Mouse (Mus musculus): Measurements from ENCODE around the gene Tpk1. TPM values are rescaled to one million over a fixed set of nuclear protein-coding genes. Genes with fewer than 3 reads are reported as not detected.
A peak's percentile ranks its signal among the peaks of the same experiment; 100 is the strongest.

Gene Tpk1
- polyA plus RNA-seq, 1 experiment from 2014 or later = 6.8 TPM

DNA sequence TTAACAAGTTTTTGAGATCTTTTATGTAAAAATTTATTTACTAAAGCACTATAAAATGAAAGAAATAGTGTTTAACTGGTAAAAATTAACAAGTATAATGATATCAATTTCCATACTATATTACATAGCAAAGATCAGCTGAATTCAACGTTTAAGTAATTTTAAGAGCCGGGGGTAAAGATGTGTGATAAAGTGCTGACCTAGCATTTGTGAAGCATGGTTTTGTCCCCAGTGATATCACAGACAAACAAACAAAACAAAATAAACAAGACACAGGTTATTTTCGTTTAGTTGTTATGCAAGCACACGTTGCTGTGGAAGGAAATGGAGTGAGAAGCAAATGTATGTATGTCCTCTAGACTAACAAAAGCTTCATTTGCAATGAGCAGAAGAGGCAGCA, 103.6 kb downstream of the Tpk1 start:
- H3K27ac ChIP-seq = no peak overlapping the region
- DNase-seq = no peak

DNA sequence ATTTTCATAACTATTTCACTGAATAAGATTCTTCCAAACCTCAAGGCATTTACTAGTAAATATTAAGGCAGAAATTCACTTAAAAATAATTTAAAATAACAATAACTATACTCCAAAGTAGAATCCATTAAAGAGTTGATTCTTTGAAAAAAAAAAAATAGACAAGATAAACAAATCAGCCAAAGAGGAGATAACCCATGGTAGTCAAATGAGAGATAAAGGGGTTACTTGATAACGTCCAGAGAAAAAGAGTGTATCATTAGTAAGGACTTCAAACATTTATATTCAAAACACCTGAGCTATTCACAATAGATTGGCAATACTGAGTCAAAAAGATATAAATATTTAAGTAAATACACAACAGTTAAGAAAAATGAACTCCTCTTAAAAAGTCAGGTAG, 114.7 kb downstream of the Tpk1 start:
- whole genome bisulfite sequencing (ENCODE audit: insufficient replicate concordance) = 49% methylated on average over 1 of the region's 1 CpGs
- H3K27ac ChIP-seq = no peak overlapping the region
- H3K9me3 ChIP-seq (replicated peaks) = no peaks in the 10 kb centered on the region
- no peaks in the 10 kb centered on the region for H3K27me3 ChIP-seq
- H3K4me1 ChIP-seq (replicated peaks) = no peaks in the 10 kb centered on the region
- H3K4me3 ChIP-seq (replicated peaks) = no peak overlapping the region
- H3K9ac ChIP-seq = no peak overlapping the region
- no peak overlapping the region for H3K4me2 ChIP-seq
- no peaks in the 10 kb centered on the region for H3K36me3 ChIP-seq
- no peak for ATAC-seq (ENCODE audit: low read depth)
- no peak for DNase-seq

More for the DNA sequence above, 103.6 kb downstream of the Tpk1 start:
- WGBS (ENCODE audit: insufficient replicate concordance) = 63% methylated on average over 4 of the region's 4 CpGs
- no peaks in the 10 kb centered on the region for H3K9me3 ChIP-seq (replicated peaks)
- ATAC-seq (ENCODE audit: low read depth) = no peak
- H3K36me3 ChIP-seq = no peaks in the 10 kb centered on the region
- no peak overlapping the region for H3K4me3 ChIP-seq (replicated peaks)
- no peaks in the 10 kb centered on the region for H3K4me1 ChIP-seq (replicated peaks)
- no peak overlapping the region for H3K9ac ChIP-seq
- no peak overlapping the region for H3K4me2 ChIP-seq
- H3K27me3 ChIP-seq = no peaks in the 10 kb centered on the region

DNA sequence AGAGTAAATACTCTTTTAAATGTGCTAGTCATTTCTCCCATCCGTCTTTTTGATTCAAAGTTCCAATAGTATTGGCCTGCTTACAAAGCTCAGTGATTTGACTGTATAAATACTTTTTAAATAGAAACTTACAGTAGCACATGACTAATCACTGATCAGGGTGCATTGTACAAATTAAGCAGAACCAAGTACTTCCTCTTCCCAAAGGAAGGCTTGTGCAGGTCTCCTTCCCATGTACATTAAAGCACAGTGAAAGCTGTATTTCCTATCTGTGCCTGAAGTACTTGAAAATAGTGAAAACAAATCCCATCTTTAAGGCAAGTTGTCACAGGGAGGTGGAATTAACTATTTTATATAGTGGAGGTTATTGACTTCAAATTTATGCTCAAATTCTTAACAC, 119.5 kb downstream of the Tpk1 start:
- H3K27ac ChIP-seq = no peak overlapping the region
- 82% methylated on average over 1 of the region's 1 CpGs for WGBS (ENCODE audit: insufficient replicate concordance)
- no peak overlapping the region for H3K9ac ChIP-seq
- H3K9me3 ChIP-seq (replicated peaks) = no peaks in the 10 kb centered on the region
- H3K4me2 ChIP-seq = no peak overlapping the region
- DNase-seq (no peak), ATAC-seq (ENCODE audit: low read depth) (no peak)
- no peaks in the 10 kb centered on the region for H3K4me1 ChIP-seq (replicated peaks)
- no peaks in the 10 kb centered on the region for H3K27me3 ChIP-seq
- H3K4me3 ChIP-seq (replicated peaks) = no peak overlapping the region
- H3K36me3 ChIP-seq = no peaks in the 10 kb centered on the region

DNA sequence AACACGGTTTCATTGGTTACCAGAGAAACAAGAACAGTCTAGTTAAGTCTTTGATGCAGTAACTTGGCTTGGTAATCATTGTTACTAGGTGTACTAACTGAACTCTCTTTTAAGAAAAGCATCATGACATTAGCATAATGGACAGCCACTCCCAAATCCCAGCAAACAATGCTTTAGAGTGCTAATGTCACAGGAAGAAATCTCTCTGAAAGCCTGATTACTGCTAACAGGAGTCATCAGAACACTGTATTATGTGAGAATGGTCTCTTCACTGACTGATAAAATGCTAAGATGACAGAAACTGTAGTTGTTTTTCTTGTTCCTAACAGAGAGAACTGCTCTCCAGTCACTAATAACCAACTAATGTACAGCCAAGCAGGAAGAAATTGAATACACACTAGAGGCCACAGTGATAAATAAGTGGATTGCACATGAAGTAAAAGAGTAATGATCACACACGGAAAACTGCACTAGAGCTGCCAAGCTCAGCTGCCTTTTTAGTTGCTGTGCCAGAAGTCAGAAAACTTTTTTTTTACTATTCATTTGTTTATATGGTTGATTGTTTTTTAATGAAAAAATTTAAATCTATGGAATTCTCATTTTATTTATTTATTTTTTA, 128.7 kb downstream of the Tpk1 start:
- Histone ChIP-seq H3K36me3 (no peaks in the 10 kb centered on the region), H3K4me2 (no peak overlapping the region), H3K9me3 (replicated peaks) (no peaks in the 10 kb centered on the region), H3K9ac (no peak overlapping the region), H3K27me3 (no peaks in the 10 kb centered on the region), H3K4me3 (replicated peaks) (no peak overlapping the region), H3K4me1 (replicated peaks) (no peaks in the 10 kb centered on the region), H3K27ac (no peak overlapping the region)
- 73% methylated on average over 2 of the region's 2 CpGs for WGBS (ENCODE audit: insufficient replicate concordance)
- DNase-seq = no peak
- no peak for ATAC-seq (ENCODE audit: low read depth)

DNA sequence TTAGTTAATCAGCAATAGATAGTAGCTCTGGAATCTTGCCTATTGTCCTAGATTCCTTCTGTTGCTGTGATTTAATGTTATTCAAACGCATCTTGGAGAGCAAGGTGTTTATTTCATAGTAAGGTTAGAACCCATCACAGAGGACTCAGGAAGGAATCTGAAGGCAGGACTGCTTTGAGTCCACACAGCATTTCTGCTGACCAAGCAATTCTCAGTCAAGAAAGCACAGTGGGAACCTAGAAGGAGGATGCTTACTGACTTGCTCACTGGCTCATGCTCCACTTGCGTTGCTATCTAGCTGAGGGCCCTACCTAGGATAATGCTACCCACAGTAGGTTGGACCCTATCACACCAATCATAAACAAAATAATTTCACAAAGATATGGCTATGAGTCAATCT, 130.6 kb downstream of the Tpk1 start:
- H3K4me3 ChIP-seq (replicated peaks) = no peak overlapping the region
- H3K9ac ChIP-seq = no peak overlapping the region
- 72% methylated on average over 2 of the region's 2 CpGs for WGBS (ENCODE audit: insufficient replicate concordance)
- H3K4me2 ChIP-seq = no peak overlapping the region
- H3K36me3 ChIP-seq = no peaks in the 10 kb centered on the region
- no peak overlapping the region for H3K27ac ChIP-seq
- no peaks in the 10 kb centered on the region for H3K4me1 ChIP-seq (replicated peaks)
- ATAC-seq (ENCODE audit: low read depth) = no peak
- no peak for DNase-seq
- H3K27me3 ChIP-seq = no peaks in the 10 kb centered on the region
- no peaks in the 10 kb centered on the region for H3K9me3 ChIP-seq (replicated peaks)

DNA sequence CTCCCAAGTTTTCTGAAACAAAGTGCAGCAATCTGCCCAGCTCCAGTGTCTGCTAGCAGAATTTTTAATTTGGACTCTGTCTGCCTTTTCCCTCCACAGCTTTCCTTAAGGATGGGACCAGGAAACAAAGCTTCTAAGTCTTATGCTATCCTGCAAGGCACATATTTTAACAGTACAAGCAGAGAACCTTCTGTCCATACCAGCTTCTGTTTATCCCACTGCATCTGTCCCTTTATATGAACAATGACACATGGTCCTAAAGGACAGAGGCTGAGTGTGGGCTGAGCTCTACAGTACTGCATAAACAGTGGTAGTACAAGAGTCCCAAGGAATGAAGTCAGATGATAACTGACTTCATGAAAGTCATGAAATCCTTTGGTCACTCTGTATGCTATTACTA, 132.8 kb downstream of the Tpk1 start:
- Histone ChIP-seq H3K9ac (no peak overlapping the region), H3K27ac (no peak overlapping the region), H3K9me3 (replicated peaks) (no peaks in the 10 kb centered on the region), H3K36me3 (no peaks in the 10 kb centered on the region), H3K27me3 (no peaks in the 10 kb centered on the region), H3K4me3 (replicated peaks) (no peak overlapping the region), H3K4me1 (replicated peaks) (no peaks in the 10 kb centered on the region), H3K4me2 (no peak overlapping the region)
- ATAC-seq (ENCODE audit: low read depth) = no peak
- no peak for DNase-seq

DNA sequence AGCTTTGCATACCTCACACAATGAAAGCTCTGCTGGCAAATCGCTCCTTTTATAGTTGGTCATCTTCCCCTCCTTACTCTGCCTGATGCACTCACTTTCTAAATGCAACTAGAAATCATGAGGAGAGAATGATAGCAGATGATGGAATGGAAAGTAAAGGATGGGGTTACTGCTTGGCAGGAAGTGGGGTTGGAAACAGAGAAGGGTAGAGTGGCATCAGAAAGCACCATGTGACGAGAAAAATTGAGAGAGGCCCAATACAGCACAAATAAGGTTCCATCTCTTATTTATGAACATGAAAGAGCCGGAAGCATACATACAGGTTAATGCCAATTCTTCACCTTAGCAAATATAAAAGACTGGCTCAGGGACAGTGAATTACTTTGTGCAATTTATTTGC, 133.3 kb downstream of the Tpk1 start:
- DNase-seq = no peak
- no peak overlapping the region for H3K4me2 ChIP-seq
- H3K4me3 ChIP-seq (replicated peaks) = no peak overlapping the region
- H3K27me3 ChIP-seq = no peaks in the 10 kb centered on the region
- H3K9ac ChIP-seq = no peak overlapping the region
- no peak for ATAC-seq (ENCODE audit: low read depth)
- no peak overlapping the region for H3K27ac ChIP-seq
- H3K9me3 ChIP-seq (replicated peaks) = no peaks in the 10 kb centered on the region
- no peaks in the 10 kb centered on the region for H3K4me1 ChIP-seq (replicated peaks)
- H3K36me3 ChIP-seq = no peaks in the 10 kb centered on the region
- WGBS (ENCODE audit: insufficient replicate concordance) = 68% methylated on average over 3 of the region's 3 CpGs

DNA sequence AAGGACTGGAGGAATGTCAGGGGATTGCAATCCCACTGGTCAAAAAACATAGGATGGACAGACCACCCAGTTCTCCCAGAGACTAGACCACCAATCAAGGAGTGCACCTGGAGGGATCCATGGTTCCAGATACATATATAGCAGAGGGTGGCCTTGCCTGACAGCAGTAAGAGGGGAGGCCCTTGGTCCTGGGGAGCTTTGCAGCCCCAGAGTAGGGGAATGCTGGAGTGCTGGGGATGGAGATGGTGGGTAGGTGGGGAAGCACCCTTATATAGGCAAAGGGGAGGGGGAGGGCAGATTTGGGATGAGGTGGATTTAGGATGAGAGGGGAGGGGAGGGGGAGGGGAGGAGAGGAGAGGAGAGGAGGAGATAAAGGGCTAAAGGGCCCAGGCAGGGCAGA, 134.1 kb downstream of the Tpk1 start:
- Histone ChIP-seq H3K4me1 (replicated peaks) (no peaks in the 10 kb centered on the region), H3K4me2 (no peak overlapping the region), H3K27ac (no peak overlapping the region), H3K27me3 (no peaks in the 10 kb centered on the region), H3K4me3 (replicated peaks) (no peak overlapping the region), H3K36me3 (no peaks in the 10 kb centered on the region), H3K9ac (no peak overlapping the region), H3K9me3 (replicated peaks) (no peaks in the 10 kb centered on the region)
- DNase-seq (no peak), ATAC-seq (ENCODE audit: low read depth) (no peak)

DNA sequence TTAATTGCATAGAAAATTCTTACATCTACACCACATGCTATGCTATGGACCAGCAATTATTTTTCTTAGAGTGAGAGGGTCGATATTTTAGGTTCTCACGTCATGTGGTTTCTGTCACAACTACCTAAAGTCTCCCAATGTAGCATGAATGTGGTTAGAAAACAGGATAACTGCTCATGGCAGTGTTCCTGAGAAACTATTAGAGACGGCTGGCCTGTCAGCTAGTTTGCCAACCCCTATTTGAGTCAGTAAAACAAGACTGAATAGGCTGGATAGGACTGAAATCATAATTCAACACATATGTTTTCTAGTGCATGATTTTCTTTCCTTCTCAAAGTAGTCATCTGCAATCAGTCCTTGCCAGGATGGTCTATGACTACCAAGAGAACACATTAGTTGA, 137.1 kb downstream of the Tpk1 start:
- WGBS (ENCODE audit: insufficient replicate concordance) = 67% methylated on average over 3 of the region's 3 CpGs

DNA sequence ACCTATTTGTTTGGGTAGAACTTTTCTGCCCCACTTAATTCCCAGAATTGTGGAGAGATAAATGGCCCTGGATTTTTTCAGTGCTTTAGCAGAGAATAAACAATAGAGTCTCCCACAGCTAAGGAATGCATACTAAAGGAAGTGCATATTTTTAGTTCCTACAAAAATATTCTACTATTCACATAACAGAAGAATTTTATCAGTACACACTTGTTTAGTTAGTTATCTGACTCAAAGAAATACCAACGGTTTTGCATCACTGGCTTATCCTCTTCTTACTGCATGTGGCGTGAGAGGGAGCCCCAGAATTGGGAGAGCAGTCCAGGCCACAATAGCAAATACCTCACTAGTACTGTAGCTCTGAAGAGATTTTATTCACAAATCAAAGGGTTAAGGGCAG, 141.1 kb downstream of the Tpk1 start:
- peaks cover 2% of the 10 kb centered on the region; the same call in 1 of the 2 replicates for H3K4me1 ChIP-seq (replicated peaks)
- no peaks in the 10 kb centered on the region for H3K9me3 ChIP-seq (replicated peaks)
- H3K9ac ChIP-seq = no peak overlapping the region
- WGBS (ENCODE audit: insufficient replicate concordance) = 35% methylated on average over 2 of the region's 2 CpGs
- H3K4me3 ChIP-seq (replicated peaks) = no peak overlapping the region
- H3K27me3 ChIP-seq = no peaks in the 10 kb centered on the region
- DNase-seq (no peak), ATAC-seq (ENCODE audit: low read depth) (peak; percentile 61; the same call in 1 of the 2 replicates)
- H3K27ac ChIP-seq = no peak overlapping the region
- H3K4me2 ChIP-seq = no peak overlapping the region
- H3K36me3 ChIP-seq = no peaks in the 10 kb centered on the region

More for the DNA sequence above, 137.1 kb downstream of the Tpk1 start:
- Histone ChIP-seq H3K9ac (no peak overlapping the region), H3K4me2 (no peak overlapping the region), H3K36me3 (no peaks in the 10 kb centered on the region), H3K9me3 (replicated peaks) (no peaks in the 10 kb centered on the region), H3K27ac (no peak overlapping the region), H3K4me1 (replicated peaks) (peaks cover 2% of the 10 kb centered on the region; the same call in 1 of the 2 replicates), H3K27me3 (no peaks in the 10 kb centered on the region), H3K4me3 (replicated peaks) (no peak overlapping the region)
- ATAC-seq (ENCODE audit: low read depth) = no peak
- no peak for DNase-seq

DNA sequence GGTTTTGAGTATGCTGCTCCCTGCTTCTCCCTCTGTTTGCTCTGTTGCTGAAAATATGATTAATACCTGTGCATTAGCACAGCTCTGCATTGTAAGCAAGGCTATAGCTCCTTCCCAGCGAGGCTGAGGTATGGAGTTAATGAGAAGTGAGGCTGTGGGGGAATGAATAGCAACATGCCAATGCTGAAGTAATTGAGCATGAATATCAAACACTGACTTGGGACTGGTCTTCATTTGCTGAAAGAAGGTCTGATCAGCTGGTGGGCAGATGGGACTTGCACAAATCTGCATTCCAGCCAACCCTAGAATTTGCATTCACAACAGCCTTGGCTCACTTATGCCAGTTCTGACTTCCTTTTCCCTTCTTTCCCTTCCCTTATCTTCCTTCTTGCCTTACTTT, 144.0 kb downstream of the Tpk1 start:
- Histone ChIP-seq H3K9me3 (replicated peaks) (no peaks in the 10 kb centered on the region), H3K4me2 (no peak overlapping the region), H3K27ac (no peak overlapping the region), H3K4me3 (replicated peaks) (no peak overlapping the region), H3K36me3 (no peaks in the 10 kb centered on the region), H3K27me3 (no peaks in the 10 kb centered on the region), H3K9ac (no peak overlapping the region), H3K4me1 (replicated peaks) (peaks cover 2% of the 10 kb centered on the region; the same call in 1 of the 2 replicates)
- 43% methylated on average over 1 of the region's 1 CpGs for WGBS (ENCODE audit: insufficient replicate concordance)
- no peak for ATAC-seq (ENCODE audit: low read depth)
- no peak for DNase-seq

DNA sequence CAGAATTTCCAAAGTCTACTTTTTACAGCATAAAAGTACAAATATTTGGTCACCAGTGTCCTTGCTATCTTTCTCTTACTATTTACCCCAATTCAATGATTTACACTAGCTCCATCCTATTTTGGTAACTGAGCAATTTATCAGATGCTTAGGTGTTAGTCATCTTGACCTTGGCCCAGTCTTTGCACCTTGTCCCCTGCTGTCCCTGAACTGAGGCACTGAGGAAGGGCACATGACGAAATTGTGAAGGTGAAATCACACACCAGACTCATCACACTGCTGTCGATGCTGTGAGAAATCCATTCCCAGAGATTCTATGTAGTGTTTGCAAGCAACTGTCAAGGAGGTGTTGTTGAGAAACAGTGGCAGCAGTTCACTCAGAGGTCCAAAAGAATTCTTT, 145.9 kb downstream of the Tpk1 start:
- Histone ChIP-seq H3K4me2 (no peak overlapping the region), H3K27me3 (no peaks in the 10 kb centered on the region), H3K4me1 (replicated peaks) (peaks cover 5% of the 10 kb centered on the region; the same call in 1 of the 2 replicates), H3K9me3 (replicated peaks) (no peaks in the 10 kb centered on the region), H3K9ac (no peak overlapping the region), H3K36me3 (no peaks in the 10 kb centered on the region), H3K4me3 (replicated peaks) (no peak overlapping the region), H3K27ac (no peak overlapping the region)
- WGBS (ENCODE audit: insufficient replicate concordance) = 36% methylated on average over 2 of the region's 2 CpGs
- DNase-seq (no peak), ATAC-seq (ENCODE audit: low read depth) (no peak)
